Mouse (Mus musculus) C2C12 (cell line): ENCODE results near the gene Phactr3. TPM values are rescaled to one million over a fixed set of nuclear protein-coding genes. Genes with fewer than 3 reads are reported as not detected.

Experiments
- H3K27me3 ChIP-seq: one replicate; pipeline ENCODE4 v1.6.1; 2011; ENCODE audit not compliant: control insufficient read depth, insufficient read depth, insufficient read length
- H3K36me3 ChIP-seq: one replicate; pipeline ENCODE4 v1.6.1; 2011; ENCODE audit not compliant: control insufficient read depth, insufficient read depth
- H3K4me3 ChIP-seq: one replicate; pipeline ENCODE4 v1.5.1; 2011; ENCODE audit warnings: mild to moderate bottlenecking, control low read depth; ENCODE audit not compliant: poor library complexity, insufficient read depth, severe bottlenecking
- H3K79me2 ChIP-seq: one replicate; pipeline ENCODE4 v1.6.1; 2011; ENCODE audit not compliant: control insufficient read depth, insufficient read depth
- H3K79me3 ChIP-seq: one replicate; pipeline ENCODE4 v1.6.1; 2011; ENCODE audit warnings: low read depth, control low read depth
- H3ac ChIP-seq: one replicate; pipeline ENCODE3; 2011; ENCODE audit warnings: low read depth; ENCODE audit not compliant: control insufficient read depth, insufficient read length
- CEBPB ChIP-seq: IDR thresholded peaks from one replicate; pipeline ENCODE4 v1.6.1; 2011; ENCODE audit warnings: low read depth, mild to moderate bottlenecking, control low read depth, moderate library complexity
- CTCF ChIP-seq: IDR thresholded peaks from one replicate; pipeline ENCODE4 v1.5.1; 2011; ENCODE audit not compliant: control insufficient read depth, insufficient read depth, insufficient read length
- FOSL1 ChIP-seq: IDR thresholded peaks from one replicate; pipeline ENCODE4 v1.8.0; 2011; ENCODE audit warnings: mild to moderate bottlenecking, low read length; ENCODE audit not compliant: poor library complexity, insufficient read depth, severe bottlenecking
- MAX ChIP-seq: IDR thresholded peaks from one replicate; pipeline ENCODE4 v1.6.1; 2011; ENCODE audit warnings: mild to moderate bottlenecking, control low read depth
- MYOD1 ChIP-seq: IDR thresholded peaks from one replicate; pipeline ENCODE4 v1.6.1; 2011; ENCODE audit warnings: low read depth; ENCODE audit not compliant: control insufficient read depth, insufficient read length
- MYOG ChIP-seq: IDR thresholded peaks from one replicate; pipeline ENCODE4 v1.6.1; 2011; ENCODE audit not compliant: control insufficient read depth, insufficient read length; ENCODE audit errors: extremely low read depth
- USF1 ChIP-seq: IDR thresholded peaks from one replicate; pipeline ENCODE4 v1.6.1; 2011; ENCODE audit warnings: low read depth, mild to moderate bottlenecking, control low read depth, moderate library complexity
- polyA plus RNA-seq: library from polyadenylated mRNA; unstranded; fragments of >200 nt; fragmentation: generic; extraction: Trizol; gene quantifications from one replicate; pipeline ENCODE4 v1.2.1, GENCODE M21; 2012; ENCODE audit warnings: missing spikeins

The Phactr3 gene
- polyA plus RNA-seq, 1 experiment: not detected

DNA sequence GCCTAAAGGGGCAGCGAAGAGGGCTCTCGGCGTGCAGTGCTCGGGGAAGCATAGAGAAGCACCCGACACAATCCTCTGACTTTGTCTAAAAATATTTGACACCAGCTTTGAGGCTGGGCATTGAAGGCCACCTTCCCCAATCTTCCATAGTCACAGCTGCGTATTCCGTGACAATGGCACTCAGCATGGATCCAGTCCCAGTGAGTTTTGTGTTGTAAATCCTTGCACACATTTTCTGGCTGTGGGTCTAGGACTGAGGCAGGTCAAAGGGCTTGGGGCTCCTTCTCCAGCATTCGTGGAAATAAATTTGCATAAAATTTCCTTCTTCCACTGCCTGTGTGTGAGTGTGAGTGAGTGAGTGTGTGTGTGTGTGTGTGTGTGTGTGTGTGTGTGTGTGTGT, 51.2 kb downstream of the Phactr3 start:
- no peaks in the 10 kb centered on the region for H3K79me3 ChIP-seq
- H3K4me3 ChIP-seq: no peak overlapping the region
- H3K27me3 ChIP-seq: no peaks in the 10 kb centered on the region
- no peak overlapping the region for H3ac ChIP-seq
- H3K79me2 ChIP-seq: no peaks in the 10 kb centered on the region
- TF ChIP-seq MAX (no peak), FOSL1 (no peak), MYOD1 (no peak), MYOG (no peak), CTCF (no peak), USF1 (no peak), CEBPB (no peak)
- no peaks in the 10 kb centered on the region for H3K36me3 ChIP-seq

DNA sequence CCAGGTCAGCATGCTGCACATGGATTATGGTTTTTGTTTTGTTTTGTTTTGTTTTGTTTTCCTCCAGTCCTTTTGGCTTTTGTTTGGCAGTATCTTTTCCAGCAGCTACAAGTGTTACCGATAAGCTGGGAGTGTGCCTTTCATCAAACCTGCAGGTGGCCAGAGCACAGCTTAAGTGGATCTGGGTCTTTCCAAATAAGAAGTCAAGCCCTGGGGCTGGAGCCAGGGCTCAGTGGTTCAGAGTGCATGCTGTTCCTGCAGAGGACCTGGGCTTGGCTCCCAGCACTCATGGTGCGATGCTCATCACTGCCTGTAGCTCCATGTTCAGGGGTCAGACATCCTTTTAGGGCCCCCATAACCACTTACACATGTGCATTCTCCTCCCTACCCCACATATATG, 55.2 kb downstream of the Phactr3 start:
- Histone ChIP-seq H3K79me3 (no peaks in the 10 kb centered on the region), H3K4me3 (no peak overlapping the region), H3K27me3 (no peaks in the 10 kb centered on the region), H3ac (no peak overlapping the region), H3K36me3 (no peaks in the 10 kb centered on the region), H3K79me2 (no peaks in the 10 kb centered on the region)
- TF ChIP-seq MYOD1 (no peak), CTCF (no peak), MYOG (no peak), MAX (no peak), USF1 (no peak), CEBPB (no peak), FOSL1 (no peak)

DNA sequence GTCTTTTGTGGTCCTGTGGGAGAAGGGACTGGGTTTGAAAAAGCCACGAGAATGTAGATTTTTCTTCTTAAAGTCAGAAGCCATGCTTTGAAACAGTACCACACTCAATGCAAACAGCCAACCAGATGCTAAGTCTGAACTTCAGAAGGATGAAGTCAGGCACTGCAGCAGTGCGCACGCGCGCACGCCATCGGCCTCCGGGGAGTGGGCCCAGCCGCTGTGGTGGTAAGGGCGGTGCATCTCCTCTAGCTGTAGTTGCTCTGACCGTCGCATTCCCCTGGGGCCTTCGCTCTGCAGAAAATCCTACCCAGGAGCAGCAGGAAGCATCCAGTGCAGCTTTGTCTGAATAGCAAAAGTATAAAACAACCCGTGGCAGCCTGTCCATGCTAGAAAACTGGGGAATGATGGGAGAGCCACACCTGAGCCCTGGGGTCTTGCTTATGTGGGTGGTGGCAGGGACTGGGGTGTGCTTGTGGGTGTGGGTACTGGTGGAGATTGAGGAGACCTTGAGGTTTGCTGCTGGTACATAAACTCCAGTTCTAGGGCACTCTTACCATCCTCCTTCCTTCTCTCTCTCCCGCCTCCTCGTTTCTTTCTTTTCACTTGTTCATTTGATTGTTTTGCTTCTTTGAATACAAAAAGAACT, 56.6 kb downstream of the Phactr3 start:
- H3K27me3 ChIP-seq: no peaks in the 10 kb centered on the region
- H3K79me2 ChIP-seq: no peaks in the 10 kb centered on the region
- H3ac ChIP-seq: no peak overlapping the region
- H3K36me3 ChIP-seq: no peaks in the 10 kb centered on the region
- no peak overlapping the region for H3K4me3 ChIP-seq
- TF ChIP-seq CEBPB (no peak), CTCF (no peak), MYOG (no peak), USF1 (no peak), MYOD1 (no peak), FOSL1 (no peak), MAX (no peak)
- no peaks in the 10 kb centered on the region for H3K79me3 ChIP-seq

DNA sequence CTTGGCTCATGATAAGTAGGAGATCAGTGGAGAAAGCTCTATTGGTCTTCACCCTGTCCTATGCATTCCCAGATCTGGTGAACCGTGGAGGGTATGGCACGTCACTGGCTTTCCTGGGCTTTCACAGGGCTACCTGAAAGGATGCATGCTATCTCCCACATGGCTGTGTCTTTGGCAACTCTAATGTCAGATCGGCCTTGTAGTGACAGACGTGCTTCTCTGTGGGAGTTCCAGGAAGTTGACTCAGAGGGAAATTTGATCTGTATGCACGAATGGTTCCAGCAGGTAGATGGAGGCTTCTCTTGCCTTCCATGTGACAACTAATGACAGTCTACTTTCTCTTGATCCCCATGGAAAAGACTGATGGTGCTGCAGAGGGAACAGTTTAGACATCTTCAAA, 65.5 kb downstream of the Phactr3 start:
- no peaks in the 10 kb centered on the region for H3K79me2 ChIP-seq
- no peaks in the 10 kb centered on the region for H3K36me3 ChIP-seq
- no peak overlapping the region for H3K4me3 ChIP-seq
- H3ac ChIP-seq: no peak overlapping the region
- H3K27me3 ChIP-seq: no peaks in the 10 kb centered on the region
- no peaks in the 10 kb centered on the region for H3K79me3 ChIP-seq
- TF ChIP-seq CTCF: no peak
- TF ChIP-seq MYOG: no peak
- TF ChIP-seq FOSL1: no peak
- TF ChIP-seq MYOD1: no peak
- TF ChIP-seq MAX: no peak

DNA sequence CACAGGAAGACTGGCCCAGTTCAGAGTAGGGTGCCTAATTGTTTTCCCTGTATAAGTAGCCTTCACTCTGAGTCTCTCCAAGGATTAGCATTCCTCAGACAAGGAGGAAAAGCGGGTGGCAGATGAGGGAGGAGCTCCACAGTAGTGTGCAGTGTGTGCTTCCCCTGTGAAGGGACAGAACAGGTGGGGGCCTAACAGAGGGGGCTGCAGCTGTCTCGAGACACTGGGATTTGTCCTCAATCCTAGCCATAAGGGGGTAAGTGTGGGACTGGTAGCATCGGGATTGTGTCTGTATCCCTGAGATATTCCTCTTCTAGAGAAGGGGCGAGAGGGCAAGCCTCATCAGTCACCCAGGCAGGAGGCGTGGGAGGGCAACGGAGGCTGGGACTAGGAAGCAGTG, 66.1 kb downstream of the Phactr3 start:
- Histone ChIP-seq H3ac (no peak overlapping the region), H3K4me3 (no peak overlapping the region), H3K36me3 (no peaks in the 10 kb centered on the region), H3K79me2 (no peaks in the 10 kb centered on the region), H3K79me3 (no peaks in the 10 kb centered on the region), H3K27me3 (no peaks in the 10 kb centered on the region)
- TF ChIP-seq MYOG (no peak), CTCF (no peak), MYOD1 (no peak), USF1 (no peak), MAX (no peak), FOSL1 (no peak), CEBPB (no peak)

DNA sequence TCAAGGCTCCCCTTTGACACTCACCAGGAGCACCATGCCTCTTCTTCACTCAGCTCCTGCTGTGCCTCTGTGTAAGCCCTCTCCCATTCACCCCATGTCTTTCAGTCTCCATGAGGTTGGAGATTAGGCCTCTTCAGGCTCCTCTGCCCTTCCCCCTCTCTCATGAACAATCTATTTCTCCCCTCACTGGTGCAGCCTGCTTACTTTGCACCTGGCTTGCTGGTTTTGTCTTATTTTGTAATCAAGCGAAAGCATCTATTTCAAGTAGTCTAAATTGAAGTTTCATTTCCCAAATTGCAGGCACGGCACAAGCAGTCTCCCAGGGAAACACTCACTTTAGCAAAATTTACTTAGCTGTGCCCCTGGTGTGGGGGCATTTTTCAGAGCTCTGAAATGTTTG, 70.2 kb downstream of the Phactr3 start:
- H3K36me3 ChIP-seq: no peaks in the 10 kb centered on the region
- TF ChIP-seq FOSL1 (no peak), CEBPB (no peak), CTCF (no peak), MYOD1 (no peak), MYOG (no peak), USF1 (no peak), MAX (no peak)
- no peak overlapping the region for H3K4me3 ChIP-seq
- H3ac ChIP-seq: no peak overlapping the region
- no peaks in the 10 kb centered on the region for H3K27me3 ChIP-seq
- H3K79me3 ChIP-seq: no peaks in the 10 kb centered on the region
- H3K79me2 ChIP-seq: no peaks in the 10 kb centered on the region
